In the genomic region with DNA sequence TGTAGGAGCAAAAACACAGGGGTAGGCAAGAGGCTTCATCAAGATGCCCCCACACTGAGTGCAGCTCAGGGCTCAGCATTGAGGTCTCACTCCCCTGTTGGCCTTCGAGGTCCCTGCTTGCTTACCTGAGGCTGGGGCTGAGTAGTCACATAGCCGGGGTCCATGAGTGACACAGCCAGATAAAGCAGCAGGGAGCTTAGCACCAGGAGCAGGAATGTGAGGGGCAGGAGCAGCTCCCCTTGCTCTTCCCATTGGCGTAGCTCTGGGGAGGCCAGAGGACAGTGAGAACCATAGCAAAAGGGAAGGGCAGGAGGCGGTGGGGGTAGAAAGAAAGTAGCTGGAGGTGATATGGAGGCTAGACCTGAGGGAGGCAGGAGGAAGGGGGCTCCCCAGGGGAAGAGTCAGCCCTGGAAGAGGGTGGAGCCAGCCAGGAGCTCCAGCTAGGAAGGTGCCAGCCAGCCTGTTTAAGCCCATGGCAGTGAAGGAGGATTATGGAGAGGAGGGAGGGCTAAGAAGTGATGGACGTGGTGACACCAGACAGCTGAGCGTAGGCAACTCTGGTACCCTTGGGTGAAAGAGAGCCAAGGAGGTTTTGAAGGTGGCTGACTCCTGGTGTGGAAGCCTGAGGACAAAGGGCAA, we compare ENCODE assay signal across 8 mouse cellular contexts. TPM values are rescaled to one million over a fixed set of nuclear protein-coding genes. Genes with fewer than 3 reads are reported as not detected.
DNase-seq lines count a peak whose midpoint lies in the region; ATAC-seq and TF ChIP-seq lines count a peak whose summit lies in the region.

No protein-coding gene starts in this region.

- no peak for DNase-seq in heart, postnatal 36 days
- no peak for DNase-seq in G1E (ENCODE audit: low spot score)
- peak; percentile 87 for DNase-seq in midbrain, embryonic 11.5 days (ENCODE audit: low spot score, missing footprints)
- DNase-seq in cerebellum, adult 11 months, result no peak
- no peak for DNase-seq in cerebellum, adult 9-11 months
- DNase-seq in layer of hippocampus, adult 8-10 months (ENCODE audit: low spot score in 2 of 2), result no peak

- peaks cover under 1% of the 10 kb centered on the region; the same call in 1 of the 2 replicates for H3K9me3 ChIP-seq in heart, embryonic 12.5 days (replicated peaks)
- no peaks in the 10 kb centered on the region for H3K9me3 ChIP-seq in G1E (replicated peaks)
- H3K9me3 ChIP-seq in hindbrain, embryonic 12.5 days (replicated peaks), result no peaks in the 10 kb centered on the region
- H3K9me3 ChIP-seq in midbrain, embryonic 11.5 days (ENCODE audit: control insufficient read depth, low read length), result no peaks in the 10 kb centered on the region

- WGBS in heart, embryonic 12.5 days, result 30% methylated on average over 6 of the region's 6 CpGs
- WGBS in hindbrain, embryonic 12.5 days, result 57% methylated on average over 6 of the region's 6 CpGs
- 48% methylated on average over 6 of the region's 6 CpGs for WGBS in midbrain, embryonic 11.5 days

- no peak for ATAC-seq in heart, embryonic 12.5 days (ENCODE audit: insufficient number of reproducible peaks, low FRiP score)
- ATAC-seq in G1E (ENCODE audit: extremely low read depth, insufficient number of reproducible peaks, low FRiP score, poor library complexity, severe bottlenecking), result no peak
- no peak for ATAC-seq in hindbrain, embryonic 12.5 days (ENCODE audit: low FRiP score)
- ATAC-seq in midbrain, embryonic 11.5 days (ENCODE audit: low FRiP score), result no peak

- peak overlapping the region; percentile 86 for H3K9ac ChIP-seq in heart, embryonic 12.5 days
- H3K9ac ChIP-seq in hindbrain, embryonic 12.5 days, result no peak overlapping the region
- H3K9ac ChIP-seq in midbrain, embryonic 11.5 days (ENCODE audit: low read length), result no peak overlapping the region

- peaks cover 20% of the 10 kb centered on the region for H3K4me1 ChIP-seq in heart, embryonic 12.5 days (replicated peaks)
- peaks cover 39% of the 10 kb centered on the region for H3K4me1 ChIP-seq in G1E (ENCODE audit: insufficient read depth, low read depth, low read length)
- peaks cover 18% of the 10 kb centered on the region for H3K4me1 ChIP-seq in hindbrain, embryonic 12.5 days
- peaks cover 9% of the 10 kb centered on the region for H3K4me1 ChIP-seq in midbrain, embryonic 11.5 days (ENCODE audit: control insufficient read depth, insufficient read depth, low read length)

- peaks cover 28% of the 10 kb centered on the region for H3K36me3 ChIP-seq in heart, embryonic 12.5 days
- H3K36me3 ChIP-seq in G1E (replicated peaks), result peaks cover 58% of the 10 kb centered on the region
- peaks cover 25% of the 10 kb centered on the region for H3K36me3 ChIP-seq in hindbrain, embryonic 12.5 days
- H3K36me3 ChIP-seq in midbrain, embryonic 11.5 days (ENCODE audit: control insufficient read depth, insufficient read depth, low read length), result no peaks in the 10 kb centered on the region

- H3K27me3 ChIP-seq in heart, embryonic 12.5 days (replicated peaks), result no peaks in the 10 kb centered on the region
- H3K27me3 ChIP-seq in G1E (ENCODE audit: insufficient read depth, low read length), result no peaks in the 10 kb centered on the region
- H3K27me3 ChIP-seq in hindbrain, embryonic 12.5 days, result no peaks in the 10 kb centered on the region
- H3K27me3 ChIP-seq in midbrain, embryonic 11.5 days (ENCODE audit: control insufficient read depth, insufficient read depth, low read length), result no peaks in the 10 kb centered on the region

- intact Hi-C loops in heart, postnatal 36 days (cut with DNase I), result no loop called here

- H3K27ac ChIP-seq in heart, embryonic 12.5 days (ENCODE audit: poor library complexity, severe bottlenecking), result no peak overlapping the region
- no peak overlapping the region for H3K27ac ChIP-seq in hindbrain, embryonic 12.5 days
- no peak overlapping the region for H3K27ac ChIP-seq in midbrain, embryonic 11.5 days (ENCODE audit: low read depth, low read length)

- H3K4me2 ChIP-seq in heart, embryonic 12.5 days, result peak overlapping the region; percentile 78
- H3K4me2 ChIP-seq in hindbrain, embryonic 12.5 days (replicated peaks), result peak overlapping the region; percentile 76
- H3K4me2 ChIP-seq in midbrain, embryonic 11.5 days, result peak overlapping the region; percentile 67; the same call in 1 of the 2 replicates

- H3K4me3 ChIP-seq in heart, embryonic 12.5 days, result peak overlapping the region; percentile 75
- peak overlapping the region; percentile 82 for H3K4me3 ChIP-seq in G1E (ENCODE audit: low read depth, low read length)
- peak overlapping the region; percentile 58 for H3K4me3 ChIP-seq in hindbrain, embryonic 12.5 days
- H3K4me3 ChIP-seq in midbrain, embryonic 11.5 days (ENCODE audit: low read depth, low read length), result peak overlapping the region; percentile 61; the same call in 1 of the 2 replicates

- no peak for TF ChIP-seq CTCF in G1E (IDR thresholded peaks at IDR 0.05; ENCODE audit: low read depth, low read length)

RNA-seq across cellular contexts. Expression of a gene that starts 1.0 kb away (rescaled TPM):
- polyA plus RNA-seq in heart, embryonic 12.5 days (2016; fragmentation: Nextera tagmentation; extraction: Ambion mirVana), result 49.8 and 50.4 TPM in 2 replicates
- 1 to 10 TPM; 4.1 to 4.7 TPM for total RNA-seq in heart, postnatal 36 days (2021)
- total RNA-seq in G1E (2014; fragmentation: Nextera tagmentation), result 25.4 and 29.4 TPM in 2 replicates
- total RNA-seq in G1E (2017), result 9.5 and 10.3 TPM in 2 replicates
- 31.0 and 31.4 TPM in 2 replicates for polyA plus RNA-seq in G1E (2012)
- polyA plus RNA-seq in hindbrain, embryonic 12.5 days (2016; fragmentation: Nextera tagmentation; extraction: Ambion mirVana), result 23.7 and 25.5 TPM in 2 replicates
- 28.0 and 30.6 TPM in 2 replicates for polyA plus RNA-seq in midbrain, embryonic 11.5 days (2014; fragmentation: Nextera tagmentation; extraction: Ambion mirVana)
- 10 to 100 TPM in 2 of 4 experiments, 1 to 10 TPM in 2; 7.3 to 14.0 (median 10.4) TPM for total RNA-seq in layer of hippocampus, adult 8-10 months (2022)

RNA-seq across cellular contexts. Expression of a gene that starts 14.9 kb away (rescaled TPM):
- 19.6 and 21.5 TPM in 2 replicates for polyA plus RNA-seq in heart, embryonic 12.5 days (2016; fragmentation: Nextera tagmentation; extraction: Ambion mirVana)
- 10 to 100 TPM in 1 of 2 experiments, 1 to 10 TPM in 1; 8.3 to 11.5 TPM for total RNA-seq in heart, postnatal 36 days (2021)
- 1.6 and 2.4 TPM in 2 replicates for total RNA-seq in G1E (2014; fragmentation: Nextera tagmentation)
- total RNA-seq in G1E (2017), result 4.5 and 5.9 TPM in 2 replicates
- 13.3 and 14.5 TPM in 2 replicates for polyA plus RNA-seq in G1E (2012)
- polyA plus RNA-seq in hindbrain, embryonic 12.5 days (2016; fragmentation: Nextera tagmentation; extraction: Ambion mirVana), result 7.0 and 7.2 TPM in 2 replicates
- polyA plus RNA-seq in midbrain, embryonic 11.5 days (2014; fragmentation: Nextera tagmentation; extraction: Ambion mirVana), result 6.4 and 8.4 TPM in 2 replicates
- total RNA-seq in layer of hippocampus, adult 8-10 months (2022), result 1 to 10 TPM; 2.1 to 6.1 (median 3.5) TPM

RNA-seq across cellular contexts. Expression of a gene that starts 32.0 kb away (rescaled TPM):
- 5.7 and 6.1 TPM in 2 replicates for polyA plus RNA-seq in heart, embryonic 12.5 days (2016; fragmentation: Nextera tagmentation; extraction: Ambion mirVana)
- 10 to 100 TPM; 24.3 to 27.3 TPM for total RNA-seq in heart, postnatal 36 days (2021)
- total RNA-seq in G1E (2014; fragmentation: Nextera tagmentation), result 25.1 and 25.8 TPM in 2 replicates
- total RNA-seq in G1E (2017), result 9.7 and 10.4 TPM in 2 replicates
- polyA plus RNA-seq in G1E (2012), result 13.2 and 18.9 TPM in 2 replicates
- 11.8 and 12.6 TPM in 2 replicates for polyA plus RNA-seq in hindbrain, embryonic 12.5 days (2016; fragmentation: Nextera tagmentation; extraction: Ambion mirVana)
- 5.1 and 6.0 TPM in 2 replicates for polyA plus RNA-seq in midbrain, embryonic 11.5 days (2014; fragmentation: Nextera tagmentation; extraction: Ambion mirVana)
- total RNA-seq in layer of hippocampus, adult 8-10 months (2022), result 100 to 1,000 TPM; 173 to 203 (median 195) TPM

RNA-seq across cellular contexts. Expression of a gene that starts 35.2 kb away (rescaled TPM):
- polyA plus RNA-seq in heart, embryonic 12.5 days (2016; fragmentation: Nextera tagmentation; extraction: Ambion mirVana), result 297 and 306 TPM in 2 replicates
- 100 to 1,000 TPM in 1 of 2 experiments, 10 to 100 TPM in 1; 87.1 to 103 TPM for total RNA-seq in heart, postnatal 36 days (2021)
- total RNA-seq in G1E (2014; fragmentation: Nextera tagmentation), result 751 and 948 TPM in 2 replicates
- 667 and 849 TPM in 2 replicates for total RNA-seq in G1E (2017)
- 806 and 885 TPM in 2 replicates for polyA plus RNA-seq in G1E (2012)
- 558 and 568 TPM in 2 replicates for polyA plus RNA-seq in hindbrain, embryonic 12.5 days (2016; fragmentation: Nextera tagmentation; extraction: Ambion mirVana)
- polyA plus RNA-seq in midbrain, embryonic 11.5 days (2014; fragmentation: Nextera tagmentation; extraction: Ambion mirVana), result 741 and 754 TPM in 2 replicates
- 100 to 1,000 TPM; 179 to 198 (median 186) TPM for total RNA-seq in layer of hippocampus, adult 8-10 months (2022)

RNA-seq across cellular contexts. Expression of a gene that starts 41.1 kb away (rescaled TPM):
- 5.4 and 5.8 TPM in 2 replicates for polyA plus RNA-seq in heart, embryonic 12.5 days (2016; fragmentation: Nextera tagmentation; extraction: Ambion mirVana)
- total RNA-seq in heart, postnatal 36 days (2021), result 10 to 100 TPM; 17.5 to 18.0 TPM
- 30.2 and 38.6 TPM in 2 replicates for total RNA-seq in G1E (2014; fragmentation: Nextera tagmentation)
- 38.0 and 38.5 TPM in 2 replicates for total RNA-seq in G1E (2017)
- 24.5 and 25.2 TPM in 2 replicates for polyA plus RNA-seq in G1E (2012)
- polyA plus RNA-seq in hindbrain, embryonic 12.5 days (2016; fragmentation: Nextera tagmentation; extraction: Ambion mirVana), result 10.3 and 10.6 TPM in 2 replicates
- polyA plus RNA-seq in midbrain, embryonic 11.5 days (2014; fragmentation: Nextera tagmentation; extraction: Ambion mirVana), result 12.1 and 13.3 TPM in 2 replicates
- total RNA-seq in layer of hippocampus, adult 8-10 months (2022), result 10 to 100 TPM; 49.6 to 61.9 (median 58.5) TPM
